Mouse (Mus musculus): ENCODE data around the gene Ccnq. TPM values are rescaled to one million over a fixed set of nuclear protein-coding genes. Genes with fewer than 3 reads are reported as not detected.

Ccnq gene
- polyA plus RNA-seq, 1 experiment from 2014 or later: 43.4 TPM

DNA sequence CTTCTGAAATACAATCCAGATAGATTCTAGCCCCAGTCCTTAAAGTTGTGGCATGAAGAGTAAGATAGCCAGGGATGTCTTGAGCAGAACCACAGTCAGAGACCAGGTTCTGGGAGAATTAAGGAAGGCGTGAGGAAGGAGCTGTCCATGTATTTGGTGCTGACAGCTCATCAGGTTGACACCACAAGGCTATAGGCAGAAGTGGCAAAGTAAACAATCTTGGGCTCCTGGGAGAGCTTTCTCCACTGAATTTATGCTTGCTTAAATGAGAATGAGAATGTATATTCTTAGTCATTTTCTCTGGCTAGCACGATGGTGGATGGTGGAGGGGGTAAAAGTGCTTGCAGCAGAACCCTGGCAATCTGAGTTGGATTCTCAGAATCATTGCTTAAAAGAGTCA, 20.6 kb downstream of the Ccnq start:
- ATAC-seq (replicated peaks; ENCODE audit: low FRiP score) (no peak), DNase-seq (ENCODE audit: low spot score) (no peak)
- WGBS: 27% methylated on average over 2 of the region's 2 CpGs
- Histone ChIP-seq H3K4me2 (ENCODE audit: low read depth, low read length, severe bottlenecking) (no peak overlapping the region), H3K4me3 (ENCODE audit: low read depth, low read length) (no peak overlapping the region), H3K9me3 (ENCODE audit: control insufficient read depth, low read length) (no peaks in the 10 kb centered on the region), H3K4me1 (replicated peaks; ENCODE audit: control insufficient read depth, insufficient read depth, low read length) (no peaks in the 10 kb centered on the region), H3K9ac (ENCODE audit: low read length) (no peak overlapping the region), H3K27me3 (ENCODE audit: control insufficient read depth, insufficient read depth, low read length) (no peaks in the 10 kb centered on the region), H3K27ac (ENCODE audit: low read depth, low read length) (no peak overlapping the region), H3K36me3 (ENCODE audit: control insufficient read depth, insufficient read depth, low read length) (no peaks in the 10 kb centered on the region)

DNA sequence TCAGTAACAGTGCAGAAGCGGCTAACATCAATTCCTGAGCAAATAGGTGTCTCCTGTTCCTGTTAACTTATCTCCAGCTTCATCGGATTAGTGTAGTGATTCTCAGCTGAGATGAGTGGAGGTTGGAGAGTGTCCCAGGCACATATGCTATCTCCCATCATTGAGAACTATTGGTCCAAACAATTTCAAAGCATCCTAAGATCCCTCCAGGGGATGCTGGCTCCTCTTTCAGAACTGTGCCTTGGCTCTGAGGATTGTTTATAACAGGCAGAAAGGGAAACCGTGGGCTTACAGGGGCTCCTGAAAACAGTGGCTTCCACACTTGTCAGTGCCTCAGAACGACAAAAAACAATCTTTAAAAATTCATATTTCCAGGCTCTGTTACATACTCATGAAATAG, 23.5 kb downstream of the Ccnq start:
- 85% methylated on average over 4 of the region's 4 CpGs for WGBS
- no peaks in the 10 kb centered on the region for H3K9me3 ChIP-seq (ENCODE audit: control insufficient read depth, low read length)
- no peaks in the 10 kb centered on the region for H3K36me3 ChIP-seq (ENCODE audit: control insufficient read depth, insufficient read depth, low read length)
- no peaks in the 10 kb centered on the region for H3K4me1 ChIP-seq (replicated peaks; ENCODE audit: control insufficient read depth, insufficient read depth, low read length)
- H3K9ac ChIP-seq (ENCODE audit: low read length): no peak overlapping the region
- DNase-seq (ENCODE audit: low spot score) (no peak), ATAC-seq (replicated peaks; ENCODE audit: low FRiP score) (no peak)
- H3K27me3 ChIP-seq (ENCODE audit: control insufficient read depth, insufficient read depth, low read length): no peaks in the 10 kb centered on the region
- no peak overlapping the region for H3K4me3 ChIP-seq (ENCODE audit: low read depth, low read length)
- no peak overlapping the region for H3K4me2 ChIP-seq (ENCODE audit: low read depth, low read length, severe bottlenecking)
- no peak overlapping the region for H3K27ac ChIP-seq (ENCODE audit: low read depth, low read length)

DNA sequence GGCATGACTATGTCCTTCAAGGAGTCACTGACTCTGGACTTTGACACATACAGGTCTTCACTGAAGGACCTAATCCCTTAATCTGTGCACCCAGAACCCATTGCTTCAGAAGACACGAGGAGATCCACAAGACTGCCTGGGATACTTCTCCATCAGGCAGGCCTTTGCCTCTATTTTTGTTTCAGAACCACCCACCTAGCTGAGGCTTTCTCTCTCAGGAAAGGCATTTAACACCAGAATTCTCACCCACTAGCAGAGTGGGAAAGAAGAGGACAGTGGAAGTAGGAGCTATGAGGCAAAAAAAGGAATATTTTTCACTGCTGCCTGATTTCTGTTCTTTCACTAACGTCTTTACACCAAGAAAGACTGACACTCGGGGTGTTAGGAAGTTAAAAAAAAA, 25.2 kb downstream of the Ccnq start:
- H3K27me3 ChIP-seq (ENCODE audit: control insufficient read depth, insufficient read depth, low read length): no peaks in the 10 kb centered on the region
- H3K4me3 ChIP-seq (ENCODE audit: low read depth, low read length): no peak overlapping the region
- no peak overlapping the region for H3K4me2 ChIP-seq (ENCODE audit: low read depth, low read length, severe bottlenecking)
- no peak for DNase-seq (ENCODE audit: low spot score)
- no peaks in the 10 kb centered on the region for H3K36me3 ChIP-seq (ENCODE audit: control insufficient read depth, insufficient read depth, low read length)
- H3K27ac ChIP-seq (ENCODE audit: low read depth, low read length): no peak overlapping the region
- no peak for ATAC-seq (replicated peaks; ENCODE audit: low FRiP score)
- H3K9ac ChIP-seq (ENCODE audit: low read length): no peak overlapping the region
- H3K9me3 ChIP-seq (ENCODE audit: control insufficient read depth, low read length): no peaks in the 10 kb centered on the region
- H3K4me1 ChIP-seq (replicated peaks; ENCODE audit: control insufficient read depth, insufficient read depth, low read length): no peaks in the 10 kb centered on the region
- WGBS: 82% methylated on average over 3 of the region's 3 CpGs

DNA sequence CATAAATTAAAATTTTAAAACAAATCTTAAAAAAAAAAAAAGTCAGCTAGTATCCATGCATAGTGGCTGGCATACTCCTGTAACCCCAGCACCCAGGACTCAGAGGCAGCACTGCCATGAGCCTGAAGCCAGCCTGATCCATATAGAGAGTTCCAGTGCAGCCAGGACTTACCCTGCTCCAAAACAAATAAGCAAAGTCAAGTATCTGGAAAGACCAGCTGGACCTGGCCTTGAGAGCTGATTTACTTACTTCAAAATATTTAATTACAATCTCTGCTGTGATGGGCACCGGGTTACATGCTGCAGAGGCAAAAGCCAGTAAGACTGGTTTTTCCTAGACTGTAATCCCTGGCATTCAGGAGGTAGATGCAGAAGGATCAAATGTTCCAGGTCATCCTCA, 26.7 kb downstream of the Ccnq start:
- H3K4me3 ChIP-seq (ENCODE audit: low read depth, low read length): no peak overlapping the region
- WGBS: 80% methylated on average over 1 of the region's 1 CpGs
- H3K27me3 ChIP-seq (ENCODE audit: control insufficient read depth, insufficient read depth, low read length): no peaks in the 10 kb centered on the region
- no peak overlapping the region for H3K4me2 ChIP-seq (ENCODE audit: low read depth, low read length, severe bottlenecking)
- ATAC-seq (replicated peaks; ENCODE audit: low FRiP score) (no peak), DNase-seq (ENCODE audit: low spot score) (no peak)
- no peaks in the 10 kb centered on the region for H3K36me3 ChIP-seq (ENCODE audit: control insufficient read depth, insufficient read depth, low read length)
- H3K9ac ChIP-seq (ENCODE audit: low read length): no peak overlapping the region
- no peaks in the 10 kb centered on the region for H3K9me3 ChIP-seq (ENCODE audit: control insufficient read depth, low read length)
- H3K4me1 ChIP-seq (replicated peaks; ENCODE audit: control insufficient read depth, insufficient read depth, low read length): no peaks in the 10 kb centered on the region
- H3K27ac ChIP-seq (ENCODE audit: low read depth, low read length): no peak overlapping the region

DNA sequence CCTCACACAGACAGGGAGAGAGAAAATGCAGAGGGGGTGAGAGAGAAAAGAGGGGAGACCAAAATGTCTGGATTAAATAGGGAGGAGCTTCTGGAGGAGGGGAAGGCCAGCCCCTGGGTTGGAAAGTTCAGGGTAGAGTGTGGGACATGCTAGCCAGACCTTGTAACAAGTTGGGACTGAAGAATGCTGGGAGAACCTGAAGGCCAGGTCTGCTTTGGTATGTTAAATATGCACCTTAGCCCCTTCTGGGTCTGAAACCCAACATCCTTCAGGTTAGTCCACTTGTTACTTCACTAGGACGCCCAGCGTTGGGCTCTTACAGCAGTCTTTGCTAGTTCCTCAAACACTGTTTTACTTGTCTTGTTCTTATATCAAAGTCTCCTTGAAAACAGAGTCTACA, 30.1 kb downstream of the Ccnq start:
- no peak overlapping the region for H3K4me2 ChIP-seq (ENCODE audit: low read depth, low read length, severe bottlenecking)
- no peak overlapping the region for H3K27ac ChIP-seq (ENCODE audit: low read depth, low read length)
- ATAC-seq (replicated peaks; ENCODE audit: low FRiP score) (no peak), DNase-seq (ENCODE audit: low spot score) (no peak)
- H3K4me3 ChIP-seq (ENCODE audit: low read depth, low read length): no peak overlapping the region
- H3K4me1 ChIP-seq (replicated peaks; ENCODE audit: control insufficient read depth, insufficient read depth, low read length): no peaks in the 10 kb centered on the region
- H3K36me3 ChIP-seq (ENCODE audit: control insufficient read depth, insufficient read depth, low read length): no peaks in the 10 kb centered on the region
- WGBS: 85% methylated on average over 2 of the region's 2 CpGs
- no peaks in the 10 kb centered on the region for H3K9me3 ChIP-seq (ENCODE audit: control insufficient read depth, low read length)
- H3K27me3 ChIP-seq (ENCODE audit: control insufficient read depth, insufficient read depth, low read length): no peaks in the 10 kb centered on the region
- no peak overlapping the region for H3K9ac ChIP-seq (ENCODE audit: low read length)

DNA sequence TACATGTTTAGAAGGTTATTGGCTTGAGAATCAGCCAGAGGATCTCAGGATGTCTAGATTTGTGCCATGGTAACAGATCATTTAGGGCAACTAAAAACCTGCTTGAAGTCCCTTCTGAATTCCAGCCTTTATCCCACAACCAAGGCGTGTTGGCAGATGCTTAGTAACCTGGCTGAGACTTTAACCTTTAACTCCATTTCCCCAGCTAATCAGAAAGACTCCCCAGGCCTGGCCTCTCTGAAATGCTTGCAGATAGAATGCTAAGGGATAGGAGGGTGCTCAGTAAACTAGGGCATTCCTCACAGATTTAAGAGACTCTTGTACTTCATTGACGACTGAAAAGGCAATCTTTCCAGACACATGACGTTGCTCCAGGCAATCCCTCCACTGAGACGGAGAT, 33.9 kb downstream of the Ccnq start:
- WGBS: 74% methylated on average over 4 of the region's 4 CpGs
- Histone ChIP-seq H3K27me3 (ENCODE audit: control insufficient read depth, insufficient read depth, low read length) (no peaks in the 10 kb centered on the region), H3K36me3 (ENCODE audit: control insufficient read depth, insufficient read depth, low read length) (no peaks in the 10 kb centered on the region), H3K4me2 (ENCODE audit: low read depth, low read length, severe bottlenecking) (no peak overlapping the region), H3K27ac (ENCODE audit: low read depth, low read length) (no peak overlapping the region), H3K4me3 (ENCODE audit: low read depth, low read length) (no peak overlapping the region), H3K9ac (ENCODE audit: low read length) (no peak overlapping the region), H3K4me1 (replicated peaks; ENCODE audit: control insufficient read depth, insufficient read depth, low read length) (no peaks in the 10 kb centered on the region), H3K9me3 (ENCODE audit: control insufficient read depth, low read length) (no peaks in the 10 kb centered on the region)
- ATAC-seq (replicated peaks; ENCODE audit: low FRiP score) (no peak), DNase-seq (ENCODE audit: low spot score) (no peak)

DNA sequence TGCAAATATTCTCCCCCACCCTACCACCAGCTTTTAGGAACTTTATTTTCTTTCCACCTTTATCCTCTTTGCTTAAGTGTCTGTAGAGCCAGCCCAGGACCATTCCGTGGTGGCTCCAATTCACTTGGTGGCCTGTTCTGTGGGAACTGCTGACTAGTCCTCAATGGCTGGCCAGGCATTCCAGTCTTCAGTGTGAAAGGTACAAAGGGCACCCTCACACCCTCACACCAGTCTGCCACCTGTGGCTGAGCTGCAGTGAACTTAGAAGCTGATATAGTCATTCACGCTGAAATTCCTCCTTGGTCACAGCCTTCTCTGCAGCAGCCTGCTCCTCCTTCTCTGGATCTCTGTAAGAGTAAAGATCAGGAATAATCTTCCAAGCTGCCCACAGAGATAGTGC, 42.9 kb downstream of the Ccnq start:
- Histone ChIP-seq H3K27ac (ENCODE audit: low read depth, low read length) (no peak overlapping the region), H3K4me1 (replicated peaks; ENCODE audit: control insufficient read depth, insufficient read depth, low read length) (no peaks in the 10 kb centered on the region), H3K4me3 (ENCODE audit: low read depth, low read length) (no peak overlapping the region), H3K9me3 (ENCODE audit: control insufficient read depth, low read length) (no peaks in the 10 kb centered on the region), H3K36me3 (ENCODE audit: control insufficient read depth, insufficient read depth, low read length) (no peaks in the 10 kb centered on the region), H3K27me3 (ENCODE audit: control insufficient read depth, insufficient read depth, low read length) (no peaks in the 10 kb centered on the region), H3K4me2 (ENCODE audit: low read depth, low read length, severe bottlenecking) (no peak overlapping the region), H3K9ac (ENCODE audit: low read length) (no peak overlapping the region)
- DNase-seq (ENCODE audit: low spot score): no peak
- WGBS: 88% methylated on average over 2 of the region's 2 CpGs
- no peak for ATAC-seq (replicated peaks; ENCODE audit: low FRiP score)

DNA sequence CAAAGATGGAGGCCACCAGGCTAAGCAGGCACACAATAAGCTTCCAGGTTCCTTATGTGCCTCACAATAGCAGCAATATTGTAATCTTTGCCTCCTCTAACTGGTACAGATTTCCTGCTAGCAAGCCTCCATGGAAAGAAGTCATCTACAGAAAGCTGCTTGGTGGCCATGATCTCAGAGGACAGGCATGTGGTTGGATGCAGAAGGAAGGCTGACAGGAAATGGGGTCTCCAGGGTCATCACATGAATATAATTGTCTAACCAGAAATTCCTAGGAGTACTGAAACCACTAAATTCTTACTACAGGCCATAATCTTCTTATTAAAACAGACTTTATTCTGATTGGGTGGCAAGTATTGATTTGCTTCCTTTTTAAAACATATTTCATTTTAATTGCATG, 45.5 kb downstream of the Ccnq start:
- no peak for DNase-seq (ENCODE audit: low spot score)
- Histone ChIP-seq H3K4me3 (ENCODE audit: low read depth, low read length) (no peak overlapping the region), H3K36me3 (ENCODE audit: control insufficient read depth, insufficient read depth, low read length) (no peaks in the 10 kb centered on the region), H3K4me1 (replicated peaks; ENCODE audit: control insufficient read depth, insufficient read depth, low read length) (no peaks in the 10 kb centered on the region), H3K4me2 (ENCODE audit: low read depth, low read length, severe bottlenecking) (no peak overlapping the region), H3K9me3 (ENCODE audit: control insufficient read depth, low read length) (no peaks in the 10 kb centered on the region), H3K27ac (ENCODE audit: low read depth, low read length) (no peak overlapping the region), H3K27me3 (ENCODE audit: control insufficient read depth, insufficient read depth, low read length) (no peaks in the 10 kb centered on the region), H3K9ac (ENCODE audit: low read length) (no peak overlapping the region)
- ATAC-seq (replicated peaks; ENCODE audit: low FRiP score): no peak

DNA sequence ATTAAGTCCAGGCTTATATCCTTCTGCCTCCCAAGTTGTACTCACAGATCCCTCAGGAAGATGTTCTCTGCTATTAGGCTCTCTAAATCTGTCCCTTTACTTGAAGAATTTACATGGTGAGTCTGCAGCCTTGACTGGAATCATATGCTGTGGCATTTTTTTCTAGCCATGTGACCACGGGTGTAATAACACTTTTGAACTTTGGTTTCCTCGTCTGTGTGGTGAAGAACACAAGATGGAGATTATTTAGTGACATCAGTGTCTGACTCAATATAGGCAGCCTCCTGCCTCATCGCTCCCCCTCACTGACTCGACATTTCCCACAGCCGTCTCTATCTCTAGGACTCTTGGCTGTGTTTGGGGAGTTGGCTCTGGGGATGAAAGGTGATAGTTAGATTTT, 48.4 kb downstream of the Ccnq start:
- 82% methylated on average over 5 of the region's 5 CpGs for WGBS
- no peaks in the 10 kb centered on the region for H3K9me3 ChIP-seq (ENCODE audit: control insufficient read depth, low read length)
- H3K27ac ChIP-seq (ENCODE audit: low read depth, low read length): no peak overlapping the region
- H3K36me3 ChIP-seq (ENCODE audit: control insufficient read depth, insufficient read depth, low read length): no peaks in the 10 kb centered on the region
- no peak overlapping the region for H3K4me2 ChIP-seq (ENCODE audit: low read depth, low read length, severe bottlenecking)
- no peak for ATAC-seq (replicated peaks; ENCODE audit: low FRiP score)
- H3K9ac ChIP-seq (ENCODE audit: low read length): no peak overlapping the region
- no peaks in the 10 kb centered on the region for H3K27me3 ChIP-seq (ENCODE audit: control insufficient read depth, insufficient read depth, low read length)
- H3K4me1 ChIP-seq (replicated peaks; ENCODE audit: control insufficient read depth, insufficient read depth, low read length): no peaks in the 10 kb centered on the region
- H3K4me3 ChIP-seq (ENCODE audit: low read depth, low read length): no peak overlapping the region
- no peak for DNase-seq (ENCODE audit: low spot score)

Measured in forebrain, embryonic 11.5 days (tissue).